Mouse (Mus musculus) thymus, adult 2 months (tissue): Measurements from ENCODE around the gene Wnt6.

Experiments used
- CTCF ChIP-seq: fragments of 200-500 bp; IDR thresholded peaks from 2 replicates; pipeline ENCODE4 v1.5.1; 2012; ENCODE audit warnings: mild to moderate bottlenecking, control low read depth, low read length, moderate library complexity, borderline replicate concordance; ENCODE audit not compliant: control insufficient read depth, poor library complexity, insufficient read depth; ENCODE audit errors: extremely low read depth
- POLR2A ChIP-seq: fragments of 200-500 bp; IDR thresholded peaks from 2 replicates; pipeline ENCODE4 v1.6.1; 2012; ENCODE audit warnings: mild to moderate bottlenecking, low read length, control low read depth, moderate library complexity; ENCODE audit not compliant: control insufficient read depth, poor library complexity, insufficient read depth; ENCODE audit errors: extremely low read depth

DNA sequence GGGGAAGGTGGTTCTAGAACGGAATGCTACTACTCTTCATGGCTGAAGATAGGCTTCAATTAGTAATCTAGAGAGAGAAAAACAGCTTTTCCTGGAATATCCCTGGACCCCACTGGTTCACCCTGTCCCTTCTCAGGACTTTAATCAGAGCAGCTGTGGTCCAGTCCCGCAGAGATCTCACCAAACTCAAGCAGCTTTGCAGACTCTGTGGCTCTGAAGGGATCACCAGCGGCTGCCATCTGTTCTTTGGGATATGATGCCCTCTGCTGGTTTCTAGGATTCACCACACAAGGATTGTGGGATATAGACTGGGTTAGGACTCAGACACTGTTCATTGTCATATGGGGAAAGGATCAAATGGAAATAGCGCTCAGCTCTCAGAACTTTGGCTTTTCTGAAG lies 11.9 kb upstream of the Wnt6 start:
- TF ChIP-seq CTCF (no peak), POLR2A (no peak)
